Comparison of ENCODE assay signal across 15 mouse cellular contexts in the genomic region with DNA sequence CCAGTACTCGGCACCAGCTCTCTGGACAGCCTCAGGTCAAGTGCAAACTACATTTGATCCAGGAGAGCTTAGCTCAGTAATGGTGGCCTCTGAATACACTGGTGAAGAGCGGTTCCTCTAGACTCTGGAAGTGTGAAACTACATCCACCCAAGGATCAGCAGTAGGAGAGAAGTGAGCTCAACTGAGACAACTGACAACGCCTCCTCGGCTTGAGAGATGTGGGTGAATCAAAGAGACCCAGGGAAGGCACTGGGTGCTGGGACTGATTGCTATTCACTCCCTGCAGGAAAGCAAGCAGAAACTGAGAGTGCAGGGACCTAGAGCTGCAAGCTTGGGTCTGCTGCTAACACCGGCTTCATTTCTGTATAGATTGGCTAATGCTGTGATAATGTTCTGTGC.
"Had no signal": no experiment of that assay in that cellular context is flagged by ENCODE, and none has a peak within 500 bp of the region (broad histone marks: within the 10 kb centered on the region; RNA-seq: fewer than 3 reads in every experiment).

No protein-coding gene starts in this region.

- ATAC-seq: hindbrain, postnatal 0 days; intestine, embryonic 16.5 days; liver, embryonic 12.5 days had no signal

- DNase-seq: gastrocnemius, postnatal 14 days; gastrocnemius, postnatal 36 days; heart, adult 18-20 months; heart, postnatal 10 days; kidney, adult 11 months; kidney, adult 2 months; kidney, adult 9 months; kidney, postnatal 14 days; kidney, postnatal 36 days; layer of hippocampus, adult 9-11 months; layer of hippocampus, postnatal 36 days; left cerebral cortex, postnatal 4 days had no signal
